Mouse (Mus musculus): Measurements from ENCODE around the gene Gm867.
A peak's percentile ranks its signal among the peaks of the same experiment; 100 is the strongest.

Gene Gm867

GRCm38 (mm10) chr10:75897373-75897772 is 43.1 kb downstream of the Gm867 start:
- DNase-seq (ENCODE audit: low spot score in 2 of 2) = peak in 1 of 2 experiments; percentile 62

- no peak for DNase-seq (ENCODE audit: low spot score in 2 of 2)
Measured at GRCm38 (mm10) chr10:75896208-75896607, 44.3 kb downstream of the Gm867 start.

DNA sequence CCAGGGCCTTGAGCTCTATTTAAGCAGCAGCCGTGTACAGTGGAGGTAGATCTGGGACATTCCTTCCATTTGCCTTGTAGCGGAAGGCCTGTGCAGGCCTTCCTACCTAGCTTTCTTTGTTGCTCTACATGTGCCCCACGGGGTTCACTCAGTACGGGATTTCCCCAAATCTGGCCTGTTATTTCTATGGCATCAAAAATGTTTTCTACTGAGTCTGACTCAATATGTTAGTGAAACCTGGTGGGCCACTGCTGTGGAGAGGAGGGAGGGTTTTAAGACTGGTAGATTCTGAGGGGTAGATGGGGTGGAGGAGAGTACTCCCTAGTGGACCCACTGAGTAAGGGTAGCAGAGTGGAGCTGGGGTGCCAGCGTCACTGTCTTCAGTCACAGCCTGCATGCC is 44.7 kb downstream of the Gm867 start:
- no peak for DNase-seq (ENCODE audit: low spot score in 2 of 2)

DNA sequence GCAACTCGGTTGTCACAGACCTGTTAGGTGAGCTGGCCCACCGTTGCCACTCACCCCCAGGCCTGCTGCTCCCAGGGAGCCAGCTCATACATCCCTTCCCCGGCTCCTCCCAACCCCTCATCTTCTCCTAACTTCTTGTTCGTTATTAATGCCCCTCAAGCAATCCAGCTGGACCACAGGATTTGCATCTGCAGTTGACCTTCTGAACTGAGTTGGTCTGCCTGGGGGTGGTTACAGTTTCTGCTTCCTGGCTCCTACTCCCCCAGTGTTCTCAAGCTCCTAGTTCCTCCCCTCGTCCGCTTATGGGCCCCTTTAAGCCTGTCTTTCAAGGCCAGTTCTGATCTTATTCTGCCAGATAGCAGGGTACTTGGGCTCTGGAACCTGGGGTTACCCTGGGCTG is 45.9 kb downstream of the Gm867 start:
- no peak for DNase-seq (ENCODE audit: low spot score in 2 of 2)

DNA sequence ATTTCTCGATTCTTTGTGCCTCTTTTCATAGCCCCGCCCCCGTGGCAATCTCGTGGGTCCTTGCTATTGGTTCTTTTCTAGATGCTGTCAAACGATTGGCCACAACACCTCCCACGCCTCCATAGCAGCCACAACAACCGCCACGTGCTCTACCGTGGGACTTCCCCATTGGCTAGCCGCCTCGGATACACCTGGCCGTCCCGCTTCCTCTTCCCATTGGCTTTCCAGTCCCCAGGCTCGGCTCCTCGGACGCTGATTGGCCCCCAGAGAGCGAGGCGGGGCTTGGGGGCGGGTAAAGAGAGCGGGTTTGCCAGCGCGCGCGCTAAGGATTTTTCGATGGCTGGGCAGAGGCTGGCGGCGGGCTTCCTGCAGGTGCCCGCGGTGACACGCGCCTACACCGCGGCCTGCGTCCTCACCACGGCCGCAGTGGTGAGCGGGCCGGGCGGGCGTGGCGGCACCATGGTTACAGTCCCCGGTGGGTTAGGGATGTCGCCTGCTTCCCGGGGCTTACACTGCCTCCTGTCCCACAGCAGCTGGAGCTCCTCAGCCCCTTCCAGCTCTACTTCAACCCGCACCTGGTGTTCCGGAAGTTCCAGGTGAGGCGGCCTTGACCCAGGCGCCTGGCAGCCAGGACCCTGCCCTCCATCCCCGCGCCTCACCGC is 47.3 kb downstream of the Gm867 start, which contains the start of gene Derl3:
TSS of gene Derl3 (plus strand) at position 325 of the 662 bp plus-strand sequence.
- peak; percentile 93 to 97 for DNase-seq (ENCODE audit: low spot score in 2 of 2)

GRCm38 (mm10) chr10:75889406-75890153 is 50.9 kb downstream of the Gm867 start:
- no peak for DNase-seq (ENCODE audit: low spot score in 2 of 2)

Data from frontal cortex, postnatal 14 days (tissue).